Mouse (Mus musculus): ENCODE data around the gene Tas2r138. TPM values are rescaled to one million over a fixed set of nuclear protein-coding genes. Genes with fewer than 3 reads are reported as not detected.

The Tas2r138 gene
- not detected in 2 replicates for polyA plus RNA-seq (2016; fragmentation: Nextera tagmentation; extraction: Ambion mirVana)

DNA sequence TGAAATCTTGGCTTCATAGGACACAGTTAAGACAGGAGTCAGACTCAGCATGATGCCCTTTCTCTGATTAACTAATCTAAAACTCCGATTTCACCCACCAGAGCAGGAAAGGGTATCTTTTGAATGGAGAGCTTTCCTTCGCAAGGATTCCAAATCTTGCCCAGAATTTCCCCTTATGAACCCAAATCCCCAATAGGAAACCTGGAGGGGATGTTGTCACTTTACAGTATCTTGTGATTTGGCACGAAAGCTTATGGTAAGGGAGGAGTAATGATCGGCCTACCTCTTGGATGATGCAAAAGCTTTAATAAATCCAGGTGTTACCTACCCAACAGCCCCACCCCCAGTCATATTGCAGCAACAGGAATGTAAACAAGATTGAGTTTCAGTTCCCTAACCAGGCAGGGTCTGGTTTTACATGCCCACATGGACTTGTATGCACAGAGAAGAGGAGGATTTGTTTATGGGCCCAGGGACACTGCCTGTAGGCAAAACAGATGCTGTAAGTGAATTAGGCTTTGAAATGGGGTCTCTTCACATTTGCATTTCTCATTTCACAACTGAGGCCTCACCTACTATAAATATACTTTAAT is at the start of gene Tas2r138:
Gene Tas2r138, minus strand, starts transcription at position 51 of the 593 bp plus-strand sequence.
- H3K4me1 ChIP-seq (replicated peaks): no peaks in the 10 kb centered on the region
- no peak within 1 kb of the TSS for H3K4me2 ChIP-seq
- H3K9ac ChIP-seq (replicated peaks): no peak within 1 kb of the TSS
- H3K9me3 ChIP-seq: no peaks in the 10 kb centered on the region
- no peaks in the 10 kb centered on the region for H3K27me3 ChIP-seq
- no peak within 1 kb of the TSS for H3K27ac ChIP-seq
- no peak within 1 kb of the TSS for H3K4me3 ChIP-seq (replicated peaks)
- H3K36me3 ChIP-seq: no peaks in the 10 kb centered on the region
- no peak for ATAC-seq (ENCODE audit: insufficient number of reproducible peaks, insufficient read depth, low FRiP score, low TSS enrichment, low read depth)
- WGBS: 84% methylated on average over 4 of the region's 4 CpGs

DNA sequence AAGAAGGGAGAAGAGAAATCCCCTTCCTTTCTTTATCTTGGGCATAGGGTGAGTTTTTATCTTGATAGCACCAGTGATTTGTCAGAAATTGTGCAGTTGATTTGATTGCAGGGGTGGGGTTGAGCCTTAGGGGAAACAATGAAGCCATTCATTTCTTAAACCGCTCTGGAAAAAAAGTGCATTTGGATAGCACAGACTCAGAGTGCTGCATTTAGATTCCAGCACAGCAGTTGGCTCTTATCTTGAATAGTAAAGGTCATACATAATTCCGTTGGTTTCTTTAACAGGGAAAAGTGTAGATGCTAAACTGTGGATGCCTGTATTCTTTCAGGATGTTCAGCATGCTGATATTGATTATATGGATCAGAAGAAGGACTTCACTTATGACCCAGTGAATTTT is 47.8 kb upstream of the Tas2r138 start:
- 73% methylated on average over 2 of the region's 2 CpGs for WGBS
- Histone ChIP-seq H3K9ac (replicated peaks) (no peak overlapping the region), H3K4me2 (no peak overlapping the region), H3K4me3 (replicated peaks) (no peak overlapping the region), H3K27ac (no peak overlapping the region), H3K36me3 (no peaks in the 10 kb centered on the region), H3K4me1 (replicated peaks) (no peaks in the 10 kb centered on the region), H3K27me3 (no peaks in the 10 kb centered on the region), H3K9me3 (no peaks in the 10 kb centered on the region)
- ATAC-seq (ENCODE audit: insufficient number of reproducible peaks, insufficient read depth, low FRiP score, low TSS enrichment, low read depth): no peak

GRCm38 (mm10) chr6:40650953-40651352 is 37.8 kb upstream of the Tas2r138 start:
- Histone ChIP-seq H3K27me3 (no peaks in the 10 kb centered on the region), H3K9me3 (no peaks in the 10 kb centered on the region), H3K9ac (replicated peaks) (no peak overlapping the region), H3K4me1 (replicated peaks) (no peaks in the 10 kb centered on the region), H3K4me3 (replicated peaks) (no peak overlapping the region), H3K4me2 (no peak overlapping the region), H3K36me3 (no peaks in the 10 kb centered on the region), H3K27ac (no peak overlapping the region)
- 75% methylated on average over 1 of the region's 1 CpGs for WGBS
- no peak for ATAC-seq (ENCODE audit: insufficient number of reproducible peaks, insufficient read depth, low FRiP score, low TSS enrichment, low read depth)

GRCm38 (mm10) chr6:40645701-40646100 is 32.6 kb upstream of the Tas2r138 start:
- no peak for ATAC-seq (ENCODE audit: insufficient number of reproducible peaks, insufficient read depth, low FRiP score, low TSS enrichment, low read depth)
- H3K27me3 ChIP-seq: no peaks in the 10 kb centered on the region
- no peak overlapping the region for H3K27ac ChIP-seq
- H3K36me3 ChIP-seq: no peaks in the 10 kb centered on the region
- no peak overlapping the region for H3K9ac ChIP-seq (replicated peaks)
- no peaks in the 10 kb centered on the region for H3K9me3 ChIP-seq
- WGBS: 80% methylated on average over 8 of the region's 8 CpGs
- no peaks in the 10 kb centered on the region for H3K4me1 ChIP-seq (replicated peaks)
- H3K4me2 ChIP-seq: no peak overlapping the region
- H3K4me3 ChIP-seq (replicated peaks): no peak overlapping the region

GRCm38 (mm10) chr6:40640710-40641538 is 27.8 kb upstream of the Tas2r138 start:
- WGBS: 81% methylated on average over 8 of the region's 8 CpGs
- H3K4me2 ChIP-seq: no peak overlapping the region
- H3K4me1 ChIP-seq (replicated peaks): no peaks in the 10 kb centered on the region
- H3K36me3 ChIP-seq: no peaks in the 10 kb centered on the region
- ATAC-seq (ENCODE audit: insufficient number of reproducible peaks, insufficient read depth, low FRiP score, low TSS enrichment, low read depth): no peak
- no peak overlapping the region for H3K9ac ChIP-seq (replicated peaks)
- no peaks in the 10 kb centered on the region for H3K9me3 ChIP-seq
- H3K27me3 ChIP-seq: no peaks in the 10 kb centered on the region
- H3K27ac ChIP-seq: no peak overlapping the region
- no peak overlapping the region for H3K4me3 ChIP-seq (replicated peaks)

GRCm38 (mm10) chr6:40637755-40638154 is 24.6 kb upstream of the Tas2r138 start:
- no peaks in the 10 kb centered on the region for H3K36me3 ChIP-seq
- 94% methylated on average over 5 of the region's 5 CpGs for WGBS
- ATAC-seq (ENCODE audit: insufficient number of reproducible peaks, insufficient read depth, low FRiP score, low TSS enrichment, low read depth): no peak
- no peaks in the 10 kb centered on the region for H3K27me3 ChIP-seq
- no peak overlapping the region for H3K4me3 ChIP-seq (replicated peaks)
- no peak overlapping the region for H3K27ac ChIP-seq
- no peak overlapping the region for H3K9ac ChIP-seq (replicated peaks)
- H3K9me3 ChIP-seq: no peaks in the 10 kb centered on the region
- H3K4me1 ChIP-seq (replicated peaks): no peaks in the 10 kb centered on the region
- H3K4me2 ChIP-seq: no peak overlapping the region

GRCm38 (mm10) chr6:40635559-40635958 is 22.4 kb upstream of the Tas2r138 start:
- no peaks in the 10 kb centered on the region for H3K9me3 ChIP-seq
- ATAC-seq (ENCODE audit: insufficient number of reproducible peaks, insufficient read depth, low FRiP score, low TSS enrichment, low read depth): no peak
- H3K27me3 ChIP-seq: no peaks in the 10 kb centered on the region
- H3K4me1 ChIP-seq (replicated peaks): no peaks in the 10 kb centered on the region
- H3K27ac ChIP-seq: no peak overlapping the region
- 81% methylated on average over 6 of the region's 6 CpGs for WGBS
- H3K9ac ChIP-seq (replicated peaks): no peak overlapping the region
- no peaks in the 10 kb centered on the region for H3K36me3 ChIP-seq
- H3K4me2 ChIP-seq: no peak overlapping the region
- H3K4me3 ChIP-seq (replicated peaks): no peak overlapping the region

DNA sequence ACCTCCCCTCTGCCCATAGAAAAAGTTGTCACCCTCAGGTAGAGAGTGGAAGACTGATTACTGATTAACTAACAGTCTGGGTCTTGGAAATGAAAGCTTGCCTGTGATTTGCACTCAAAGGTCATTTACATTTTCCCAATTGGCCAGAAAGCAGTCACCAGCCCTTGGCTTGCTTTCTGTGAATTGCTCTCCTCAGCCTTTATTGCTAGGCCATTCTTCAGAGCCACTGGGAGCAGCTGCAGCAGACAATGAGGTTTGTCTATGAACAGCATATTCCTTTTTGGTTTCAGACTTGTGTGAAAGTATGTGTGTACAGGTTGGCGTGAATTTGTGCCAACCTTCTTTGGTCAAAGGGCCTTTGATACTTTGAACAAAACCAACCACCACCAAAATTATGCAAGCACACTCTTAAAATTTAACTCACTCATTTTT is 21.5 kb upstream of the Tas2r138 start:
- Histone ChIP-seq H3K4me3 (replicated peaks) (no peak overlapping the region), H3K36me3 (no peaks in the 10 kb centered on the region), H3K27ac (no peak overlapping the region), H3K9me3 (no peaks in the 10 kb centered on the region), H3K27me3 (no peaks in the 10 kb centered on the region), H3K4me1 (replicated peaks) (no peaks in the 10 kb centered on the region), H3K4me2 (no peak overlapping the region), H3K9ac (replicated peaks) (no peak overlapping the region)
- no peak for ATAC-seq (ENCODE audit: insufficient number of reproducible peaks, insufficient read depth, low FRiP score, low TSS enrichment, low read depth)
- WGBS: 88% methylated on average over 1 of the region's 1 CpGs

DNA sequence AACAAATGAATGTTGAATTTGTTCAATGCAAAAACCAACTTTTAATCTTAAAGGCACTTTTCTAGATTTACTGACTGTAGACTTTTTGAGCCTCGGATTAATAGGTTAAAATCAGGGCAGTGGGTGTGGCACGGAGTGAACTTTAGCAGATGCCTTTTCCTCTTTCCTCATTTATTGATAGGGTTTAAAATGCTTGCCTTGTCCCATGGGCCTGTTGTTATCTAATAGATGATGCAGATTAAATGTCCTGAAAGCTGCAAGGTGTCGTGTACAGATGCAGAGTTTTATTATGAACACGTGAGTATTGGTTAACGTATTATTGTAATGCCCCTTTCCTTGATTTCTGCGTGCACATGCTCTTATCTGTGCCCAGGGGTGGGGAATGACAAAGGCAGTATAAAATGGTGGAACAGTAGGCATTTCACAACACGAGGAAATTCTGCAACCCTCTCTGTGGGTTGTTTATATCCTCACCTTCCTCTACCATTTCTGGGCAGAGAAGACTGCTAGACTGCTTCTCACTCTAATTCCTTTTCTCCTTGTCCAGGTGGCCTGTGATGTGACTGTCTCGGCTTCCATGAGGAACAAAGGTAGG is 15.4 kb upstream of the Tas2r138 start, which contains the start of gene Mgam:
Gene Mgam, plus strand, starts transcription at position 426 of the 595 bp plus-strand sequence.
- Histone ChIP-seq H3K27ac (no peak within 1 kb of the TSS), H3K4me1 (replicated peaks) (no peaks in the 10 kb centered on the region), H3K9me3 (no peaks in the 10 kb centered on the region), H3K9ac (replicated peaks) (no peak within 1 kb of the TSS), H3K4me3 (replicated peaks) (no peak within 1 kb of the TSS), H3K27me3 (no peaks in the 10 kb centered on the region), H3K4me2 (no peak within 1 kb of the TSS), H3K36me3 (no peaks in the 10 kb centered on the region)
- 86% methylated on average over 8 of the region's 8 CpGs for WGBS
- ATAC-seq (ENCODE audit: insufficient number of reproducible peaks, insufficient read depth, low FRiP score, low TSS enrichment, low read depth): no peak

DNA sequence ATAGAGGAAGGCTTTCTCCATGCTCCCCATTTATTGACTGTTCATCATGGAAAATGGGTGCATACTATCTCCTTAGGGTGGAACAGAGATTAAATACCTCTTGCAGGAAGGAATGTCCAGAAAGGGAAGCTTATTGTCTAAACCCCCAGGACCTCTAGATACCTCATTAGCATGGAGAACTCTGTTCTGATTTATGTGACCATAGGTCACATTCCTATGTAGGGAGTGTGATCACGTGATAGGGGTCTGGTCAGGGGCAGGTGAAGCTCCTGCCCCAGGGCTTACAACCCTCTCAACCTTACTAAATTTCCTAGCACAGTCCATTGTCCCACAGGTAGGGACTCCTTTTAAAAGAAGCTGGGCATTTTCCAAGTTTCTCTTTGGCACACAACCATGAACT is 13.0 kb upstream of the Tas2r138 start:
- Histone ChIP-seq H3K27ac (no peak overlapping the region), H3K4me1 (replicated peaks) (no peaks in the 10 kb centered on the region), H3K27me3 (no peaks in the 10 kb centered on the region), H3K4me2 (no peak overlapping the region), H3K36me3 (no peaks in the 10 kb centered on the region), H3K9me3 (no peaks in the 10 kb centered on the region), H3K4me3 (replicated peaks) (no peak overlapping the region), H3K9ac (replicated peaks) (no peak overlapping the region)
- ATAC-seq (ENCODE audit: insufficient number of reproducible peaks, insufficient read depth, low FRiP score, low TSS enrichment, low read depth): no peak
- WGBS: 67% methylated on average over 1 of the region's 1 CpGs

GRCm38 (mm10) chr6:40617965-40618364 is 4.9 kb upstream of the Tas2r138 start:
- Histone ChIP-seq H3K4me3 (replicated peaks) (no peak overlapping the region), H3K4me1 (replicated peaks) (no peaks in the 10 kb centered on the region), H3K4me2 (no peak overlapping the region), H3K9me3 (no peaks in the 10 kb centered on the region), H3K27ac (no peak overlapping the region), H3K36me3 (no peaks in the 10 kb centered on the region), H3K9ac (replicated peaks) (no peak overlapping the region), H3K27me3 (no peaks in the 10 kb centered on the region)
- peak; percentile 56; the same call in 1 of the 2 replicates for ATAC-seq (ENCODE audit: insufficient number of reproducible peaks, insufficient read depth, low FRiP score, low TSS enrichment, low read depth)
- 26% methylated on average over 2 of the region's 2 CpGs for WGBS

All from limb, embryonic 12.5 days (tissue).